Mouse (Mus musculus): ENCODE data around the gene U2af1l4. TPM values are rescaled to one million over a fixed set of nuclear protein-coding genes. Genes with fewer than 3 reads are reported as not detected.

The U2af1l4 gene
- polyA plus RNA-seq, 1 experiment, result 72.3 TPM

DNA sequence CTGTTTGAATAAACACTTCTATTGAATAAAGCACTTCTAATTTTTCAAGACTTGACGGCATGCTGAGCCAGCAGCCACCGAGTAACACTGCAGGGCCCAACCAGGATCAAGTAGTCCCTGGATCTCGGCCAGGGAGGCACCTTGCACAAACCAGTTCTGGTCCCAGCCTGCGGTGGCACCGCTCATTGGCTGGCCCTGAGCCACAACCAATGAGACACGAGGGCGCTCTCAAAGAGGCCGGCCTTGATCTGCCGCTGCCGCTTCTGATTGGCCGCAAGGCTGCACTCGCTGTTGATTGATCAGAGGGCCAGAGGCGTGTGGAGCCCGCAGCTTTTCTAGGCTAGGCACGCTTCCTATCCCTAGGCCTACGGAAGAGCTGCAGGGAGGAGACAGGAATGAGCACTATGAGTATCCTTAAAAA lies 36.8 kb downstream of the U2af1l4 start:
- H3K4me3 ChIP-seq, result no peak overlapping the region
- no peak for TF ChIP-seq E2F4 (IDR thresholded peaks at IDR 0.05; ENCODE audit: insufficient read depth)
- no peak for TF ChIP-seq TCF3 (IDR thresholded peaks at IDR 0.05; ENCODE audit: insufficient read length, low read depth)
- no peak overlapping the region for H3K4me2 ChIP-seq (ENCODE audit: low read depth)

DNA sequence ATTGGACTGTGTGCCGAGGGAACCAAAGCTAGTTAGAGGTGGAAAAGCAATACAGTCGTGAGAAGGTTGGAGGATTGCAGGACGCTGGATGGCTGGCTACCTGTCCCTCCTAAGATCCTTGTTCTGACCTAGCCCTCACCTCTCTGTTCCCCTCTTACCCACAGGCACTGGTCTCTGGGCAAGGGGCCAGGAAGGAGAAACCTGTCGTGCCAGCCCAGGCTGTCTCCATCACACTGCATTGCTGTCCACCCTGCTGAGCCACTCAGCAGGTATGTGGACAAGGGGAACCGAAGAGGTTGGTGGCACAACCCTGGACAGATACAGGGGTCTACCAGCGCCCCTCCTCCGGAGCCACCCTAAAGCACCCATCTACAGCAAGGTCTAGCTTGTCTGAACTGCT lies 37.5 kb downstream of the U2af1l4 start:
- no peak overlapping the region for H3K4me2 ChIP-seq (ENCODE audit: low read depth)
- no peaks in the 10 kb centered on the region for H3K79me2 ChIP-seq (ENCODE audit: control insufficient read depth, insufficient read depth)
- TF ChIP-seq E2F4 (IDR thresholded peaks at IDR 0.05; ENCODE audit: insufficient read depth) (no peak), POLR2A (IDR thresholded peaks at IDR 0.05; ENCODE audit: insufficient read length, low read depth) (no peak), MYOG (IDR thresholded peaks at IDR 0.05; ENCODE audit: control insufficient read depth in 1 of 3, insufficient read depth in 1 of 3, insufficient read length in 2 of 3, low read depth in 2 of 3) (no peak), USF1 (IDR thresholded peaks at IDR 0.05; ENCODE audit: low read depth) (no peak), CEBPB (IDR thresholded peaks at IDR 0.05; ENCODE audit: insufficient read depth, poor library complexity, severe bottlenecking) (no peak), MYOD1 (IDR thresholded peaks at IDR 0.05; ENCODE audit: control insufficient read depth in 1 of 3, insufficient read length in 2 of 3, low read depth in 2 of 3) (no peak), MAX (IDR thresholded peaks at IDR 0.05; ENCODE audit: low read depth) (no peak), SRF (IDR thresholded peaks at IDR 0.05; ENCODE audit: control insufficient read depth, insufficient read length, low read depth) (no peak)
- no peak overlapping the region for H3ac ChIP-seq (ENCODE audit: control insufficient read depth, insufficient read length)
- no peaks in the 10 kb centered on the region for H3K36me3 ChIP-seq (ENCODE audit: control insufficient read depth, insufficient read depth)
- H3K27me3 ChIP-seq (ENCODE audit: control insufficient read depth, insufficient read depth, insufficient read length), result peaks cover 39% of the 10 kb centered on the region
- no peak overlapping the region for H3K4me3 ChIP-seq

More for the DNA sequence above, 36.8 kb downstream of the U2af1l4 start:
- Histone ChIP-seq H3K79me2 (ENCODE audit: control insufficient read depth, insufficient read depth) (no peaks in the 10 kb centered on the region), H3K36me3 (ENCODE audit: control insufficient read depth, insufficient read depth) (no peaks in the 10 kb centered on the region), H3ac (ENCODE audit: control insufficient read depth, insufficient read length) (no peak overlapping the region), H3K27me3 (ENCODE audit: control insufficient read depth, insufficient read depth, insufficient read length) (peaks cover 46% of the 10 kb centered on the region)

DNA sequence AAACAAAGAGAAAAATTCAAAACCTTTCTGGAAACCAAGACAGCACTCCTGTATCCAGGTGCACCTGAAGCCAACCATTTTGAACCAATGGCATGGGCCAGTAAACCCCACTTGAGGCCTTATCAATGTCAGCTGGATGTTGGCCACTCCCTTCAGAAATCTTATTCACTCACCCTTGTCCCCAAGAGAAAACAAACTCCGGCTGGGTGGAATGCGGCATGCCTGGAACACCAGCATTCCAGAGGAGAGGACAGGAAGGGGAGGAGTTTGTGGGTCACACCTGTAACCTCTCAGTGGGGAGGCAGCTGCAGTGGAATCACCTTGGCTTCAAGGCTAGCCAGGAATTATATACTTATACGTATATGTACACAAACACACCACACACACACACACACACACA lies 39.5 kb downstream of the U2af1l4 start:
- no peaks in the 10 kb centered on the region for H3K79me2 ChIP-seq (ENCODE audit: control insufficient read depth, insufficient read depth)
- no peak for TF ChIP-seq MYOD1 (IDR thresholded peaks at IDR 0.05; ENCODE audit: control insufficient read depth in 1 of 3, insufficient read length in 2 of 3, low read depth in 2 of 3)
- TF ChIP-seq E2F4 (IDR thresholded peaks at IDR 0.05; ENCODE audit: insufficient read depth), result no peak
- no peak for TF ChIP-seq TCF3 (IDR thresholded peaks at IDR 0.05; ENCODE audit: insufficient read length, low read depth)
- no peak for TF ChIP-seq MAX (IDR thresholded peaks at IDR 0.05; ENCODE audit: low read depth)
- TF ChIP-seq POLR2A (IDR thresholded peaks at IDR 0.05; ENCODE audit: insufficient read length, low read depth), result no peak
- no peak for TF ChIP-seq USF1 (IDR thresholded peaks at IDR 0.05; ENCODE audit: low read depth)
- TF ChIP-seq SRF (IDR thresholded peaks at IDR 0.05; ENCODE audit: control insufficient read depth, insufficient read length, low read depth), result no peak
- TF ChIP-seq POLR2AphosphoS2 (IDR thresholded peaks at IDR 0.05; ENCODE audit: insufficient read length, low read depth), result no peak
- no peak for TF ChIP-seq MYOG (IDR thresholded peaks at IDR 0.05; ENCODE audit: control insufficient read depth in 1 of 3, insufficient read depth in 1 of 3, insufficient read length in 2 of 3, low read depth in 2 of 3)
- no peak for TF ChIP-seq CEBPB (IDR thresholded peaks at IDR 0.05; ENCODE audit: insufficient read depth, poor library complexity, severe bottlenecking)
- no peak for TF ChIP-seq TCF12 (IDR thresholded peaks at IDR 0.05; ENCODE audit: insufficient read depth, poor library complexity, severe bottlenecking)
- no peak for TF ChIP-seq REST (IDR thresholded peaks at IDR 0.05; ENCODE audit: insufficient read depth, insufficient read length)
- H3K4me2 ChIP-seq (ENCODE audit: low read depth), result no peak overlapping the region
- peaks cover 25% of the 10 kb centered on the region for H3K27me3 ChIP-seq (ENCODE audit: control insufficient read depth, insufficient read depth, insufficient read length)
- no peaks in the 10 kb centered on the region for H3K36me3 ChIP-seq (ENCODE audit: control insufficient read depth, insufficient read depth)
- H3K4me3 ChIP-seq, result no peak overlapping the region
- no peak overlapping the region for H3ac ChIP-seq (ENCODE audit: control insufficient read depth, insufficient read length)

DNA sequence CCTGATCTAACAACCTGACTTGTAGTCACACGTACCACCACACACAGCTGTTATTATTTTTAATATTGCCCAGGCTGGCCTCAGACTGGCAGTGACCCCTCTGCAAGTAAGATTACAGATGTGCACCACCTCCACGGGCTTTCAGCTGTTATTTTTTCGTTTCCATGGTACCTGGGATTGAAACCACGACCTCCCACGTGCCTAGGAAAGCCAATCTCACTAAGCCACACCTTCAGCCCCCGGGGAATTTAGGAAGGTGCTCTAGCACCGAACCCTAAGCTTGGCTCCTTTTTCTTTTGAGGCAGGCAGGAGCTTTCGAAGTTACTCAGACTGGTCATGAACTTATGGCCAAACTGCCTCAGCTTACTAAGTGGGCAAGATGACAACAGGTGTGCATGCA lies 41.3 kb downstream of the U2af1l4 start:
- H3ac ChIP-seq (ENCODE audit: control insufficient read depth, insufficient read length), result no peak overlapping the region
- no peak overlapping the region for H3K4me2 ChIP-seq (ENCODE audit: low read depth)
- H3K79me2 ChIP-seq (ENCODE audit: control insufficient read depth, insufficient read depth), result no peaks in the 10 kb centered on the region
- H3K36me3 ChIP-seq (ENCODE audit: control insufficient read depth, insufficient read depth), result no peaks in the 10 kb centered on the region
- TF ChIP-seq MYOG (IDR thresholded peaks at IDR 0.05; ENCODE audit: control insufficient read depth in 1 of 3, insufficient read depth in 1 of 3, insufficient read length in 2 of 3, low read depth in 2 of 3), result no peak
- TF ChIP-seq REST (IDR thresholded peaks at IDR 0.05; ENCODE audit: insufficient read depth, insufficient read length), result no peak
- H3K27me3 ChIP-seq (ENCODE audit: control insufficient read depth, insufficient read depth, insufficient read length), result peaks cover 10% of the 10 kb centered on the region
- no peak overlapping the region for H3K4me3 ChIP-seq

DNA sequence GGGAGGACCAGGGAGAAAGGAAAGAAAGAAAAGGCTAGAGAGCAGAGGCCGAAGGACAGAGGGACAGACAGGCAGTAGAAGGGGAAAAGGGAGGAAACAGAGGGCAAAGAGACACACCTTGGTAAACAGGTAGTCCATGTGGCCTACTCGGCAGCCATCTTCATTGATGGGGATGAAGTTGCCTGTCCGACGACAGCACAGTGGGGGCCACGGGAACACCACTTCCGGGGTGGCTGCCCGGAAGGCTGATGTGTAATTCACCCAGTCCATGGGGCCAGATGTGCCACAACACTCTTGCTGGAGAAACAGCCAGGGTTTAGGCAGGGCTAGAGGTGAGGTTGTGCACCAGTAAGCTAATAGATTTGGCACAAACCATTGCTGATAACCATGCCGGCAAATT lies 41.8 kb downstream of the U2af1l4 start:
- no peaks in the 10 kb centered on the region for H3K36me3 ChIP-seq (ENCODE audit: control insufficient read depth, insufficient read depth)
- no peak overlapping the region for H3K4me3 ChIP-seq
- H3K4me2 ChIP-seq (ENCODE audit: low read depth), result no peak overlapping the region
- H3ac ChIP-seq (ENCODE audit: control insufficient read depth, insufficient read length), result no peak overlapping the region
- no peak for TF ChIP-seq E2F4 (IDR thresholded peaks at IDR 0.05; ENCODE audit: insufficient read depth)
- TF ChIP-seq TCF12 (IDR thresholded peaks at IDR 0.05; ENCODE audit: insufficient read depth, poor library complexity, severe bottlenecking), result no peak
- no peak for TF ChIP-seq CEBPB (IDR thresholded peaks at IDR 0.05; ENCODE audit: insufficient read depth, poor library complexity, severe bottlenecking)
- no peak for TF ChIP-seq MYOD1 (IDR thresholded peaks at IDR 0.05; ENCODE audit: control insufficient read depth in 1 of 3, insufficient read length in 2 of 3, low read depth in 2 of 3)
- TF ChIP-seq MYOG (IDR thresholded peaks at IDR 0.05; ENCODE audit: control insufficient read depth in 1 of 3, insufficient read depth in 1 of 3, insufficient read length in 2 of 3, low read depth in 2 of 3), result no peak
- no peak for TF ChIP-seq TCF3 (IDR thresholded peaks at IDR 0.05; ENCODE audit: insufficient read length, low read depth)
- no peak for TF ChIP-seq USF1 (IDR thresholded peaks at IDR 0.05; ENCODE audit: low read depth)
- TF ChIP-seq POLR2A (IDR thresholded peaks at IDR 0.05; ENCODE audit: insufficient read length, low read depth), result no peak
- no peak for TF ChIP-seq REST (IDR thresholded peaks at IDR 0.05; ENCODE audit: insufficient read depth, insufficient read length)
- no peak for TF ChIP-seq SRF (IDR thresholded peaks at IDR 0.05; ENCODE audit: control insufficient read depth, insufficient read length, low read depth)
- TF ChIP-seq POLR2AphosphoS2 (IDR thresholded peaks at IDR 0.05; ENCODE audit: insufficient read length, low read depth), result no peak
- peaks cover 7% of the 10 kb centered on the region for H3K27me3 ChIP-seq (ENCODE audit: control insufficient read depth, insufficient read depth, insufficient read length)
- H3K79me2 ChIP-seq (ENCODE audit: control insufficient read depth, insufficient read depth), result no peaks in the 10 kb centered on the region

All from myocyte (in vitro differentiated cells).